Mouse (Mus musculus): ENCODE results near the gene Fbxo39.

Fbxo39 gene

GRCm38 (mm10) chr11:72363523-72364240 lies 49.4 kb downstream of the Fbxo39 start:
- in situ Hi-C loops (cut with MboI, MseI) = no loop called here

GRCm38 (mm10) chr11:72364526-72364925 lies 50.3 kb downstream of the Fbxo39 start:
- in situ Hi-C loops (cut with MboI, MseI) = no loop called here

- in situ Hi-C loops (cut with MboI, MseI) = no loop called here
Measured at GRCm38 (mm10) chr11:72366126-72366525, 51.9 kb downstream of the Fbxo39 start.

GRCm38 (mm10) chr11:72367934-72368674 lies 53.9 kb downstream of the Fbxo39 start:
- in situ Hi-C loops (cut with MboI, MseI) = no loop called here

Data from T-helper 2 cell (primary cell).